Mouse (Mus musculus) thymus, postnatal 36 days (tissue): ENCODE measurements around the gene Slc25a19.

Experiments used
- DNase-seq, 2 experiments: peaks; one replicate each; pipeline ENCODE4 v3.0.0; 2022; ENCODE audit warnings: mixed read lengths in 2 of 2

Slc25a19 gene

DNA sequence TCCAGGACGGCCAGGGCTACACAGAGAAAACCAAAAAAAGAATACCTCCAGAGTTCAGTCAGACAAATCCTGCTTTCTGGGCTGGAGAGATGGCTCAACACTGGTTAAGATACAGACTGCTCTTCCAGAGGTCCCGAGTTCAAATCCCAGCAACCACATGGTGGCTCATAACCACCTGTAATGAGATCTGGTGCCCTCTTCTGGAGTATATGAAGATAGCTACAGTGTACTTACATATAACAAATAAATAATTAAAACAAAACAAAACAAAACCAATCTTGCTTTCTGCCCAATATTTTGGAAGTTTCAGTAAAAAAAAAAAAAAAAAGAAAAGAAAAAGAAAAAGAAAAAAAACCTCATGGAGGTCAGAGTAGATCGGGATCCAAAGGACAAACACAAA is 32.9 kb downstream of the Slc25a19 start:
- DNase-seq, result no peak

DNA sequence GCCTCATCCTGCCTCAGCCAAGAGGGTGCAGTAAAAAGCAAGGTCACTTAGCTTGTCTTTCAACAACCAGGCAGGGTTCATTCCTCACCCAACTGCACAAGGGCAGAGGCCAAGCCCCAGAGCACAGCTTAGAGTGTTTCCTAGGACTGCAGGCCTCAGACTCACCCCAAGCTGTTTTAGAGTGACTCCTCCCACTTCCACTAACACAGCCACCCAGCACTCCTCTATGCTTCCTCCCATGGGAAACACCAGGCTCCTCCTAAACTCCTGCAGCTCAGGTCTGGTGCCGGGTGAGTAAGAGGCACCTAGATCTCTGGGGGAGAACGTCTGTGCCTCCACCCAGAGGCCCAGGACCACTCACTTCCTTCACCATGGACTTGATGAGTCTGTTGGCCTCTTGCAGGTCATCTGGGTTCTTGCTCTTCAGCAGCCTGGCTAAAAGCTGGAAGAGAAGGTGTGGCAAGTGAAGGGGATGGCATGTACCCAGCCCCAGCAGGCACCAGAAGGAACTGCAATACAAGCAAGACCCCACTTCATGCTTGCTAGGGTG is 37.5 kb downstream of the Slc25a19 start:
- no peak for DNase-seq

DNA sequence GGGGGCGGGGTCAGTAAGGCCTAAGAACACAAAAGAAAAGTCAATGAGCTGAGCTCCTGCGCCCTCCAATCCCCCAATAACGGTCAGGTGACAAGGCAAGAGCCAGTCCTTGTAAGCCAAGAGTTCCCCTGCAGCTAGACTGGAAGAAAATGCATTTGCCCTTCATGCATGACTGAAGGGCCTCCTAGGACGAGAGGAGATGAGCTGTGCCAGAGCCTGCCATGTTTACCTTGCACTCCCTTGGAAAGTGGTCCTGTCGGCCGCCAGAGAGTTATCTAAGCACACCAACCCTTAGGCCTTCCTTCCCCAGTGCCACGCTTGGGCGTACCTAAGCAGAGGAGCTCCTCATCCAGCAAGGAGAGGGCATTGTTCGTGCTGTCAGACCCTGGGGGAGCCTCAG is 40.1 kb downstream of the Slc25a19 start:
- DNase-seq, result no peak

GRCm38 (mm10) chr11:115586403-115586802 is 41.7 kb downstream of the Slc25a19 start:
- DNase-seq, result no peak

- no peak for DNase-seq
Observed at GRCm38 (mm10) chr11:115585573-115586100, 42.5 kb downstream of the Slc25a19 start.

DNA sequence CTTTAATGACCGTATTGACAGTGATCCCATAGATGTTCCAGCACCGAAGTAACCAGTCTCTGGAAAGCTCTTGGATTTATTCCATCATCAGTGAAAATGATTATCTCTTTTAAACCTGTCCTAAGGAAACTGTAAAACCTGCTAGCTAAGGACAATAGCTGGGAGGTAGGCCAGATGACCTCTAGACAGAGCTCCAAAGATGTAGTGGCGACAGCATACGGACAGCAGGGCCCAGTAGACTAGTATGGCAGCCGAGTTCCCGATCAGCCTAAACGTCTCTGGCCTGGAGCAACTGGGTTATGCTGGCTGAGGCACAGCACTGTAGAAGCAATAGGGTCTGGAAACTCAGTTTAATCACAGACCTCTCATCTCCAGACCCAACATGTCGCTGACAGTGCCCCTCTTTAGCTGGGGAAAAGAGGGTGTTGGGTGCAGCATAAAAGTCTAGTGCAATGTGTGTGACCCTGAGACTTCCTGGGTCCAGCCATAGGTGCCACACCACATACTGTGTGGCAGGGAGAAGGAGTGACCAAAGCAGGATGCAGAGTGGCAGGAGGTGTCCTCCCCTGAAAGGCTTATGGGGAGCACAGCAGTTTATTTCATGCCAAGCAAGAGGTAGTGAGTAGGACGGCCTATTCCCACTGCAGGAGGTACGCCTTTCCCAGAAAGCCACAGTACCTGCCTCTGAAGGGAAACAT is 43.6 kb downstream of the Slc25a19 start:
- no peak for DNase-seq

GRCm38 (mm10) chr11:115582913-115583606 is 45.0 kb downstream of the Slc25a19 start:
- no peak for DNase-seq

- no peak for DNase-seq
Observed at GRCm38 (mm10) chr11:115579080-115579479, 49.0 kb downstream of the Slc25a19 start.

- no peak for DNase-seq
Observed at GRCm38 (mm10) chr11:115564961-115565360, 63.1 kb downstream of the Slc25a19 start.
